Mouse (Mus musculus): ENCODE measurements around the gene D8Ertd738e. TPM values are rescaled to one million over a fixed set of nuclear protein-coding genes. Genes with fewer than 3 reads are reported as not detected.
"Not testable (repeated sequence)": the region's sequence is repeated elsewhere in the genome, so short reads cannot be mapped to it uniquely, and the experiment has no call there.

D8Ertd738e gene
- total RNA-seq (2021): 100 to 1,000 TPM; 145 to 149 TPM

DNA sequence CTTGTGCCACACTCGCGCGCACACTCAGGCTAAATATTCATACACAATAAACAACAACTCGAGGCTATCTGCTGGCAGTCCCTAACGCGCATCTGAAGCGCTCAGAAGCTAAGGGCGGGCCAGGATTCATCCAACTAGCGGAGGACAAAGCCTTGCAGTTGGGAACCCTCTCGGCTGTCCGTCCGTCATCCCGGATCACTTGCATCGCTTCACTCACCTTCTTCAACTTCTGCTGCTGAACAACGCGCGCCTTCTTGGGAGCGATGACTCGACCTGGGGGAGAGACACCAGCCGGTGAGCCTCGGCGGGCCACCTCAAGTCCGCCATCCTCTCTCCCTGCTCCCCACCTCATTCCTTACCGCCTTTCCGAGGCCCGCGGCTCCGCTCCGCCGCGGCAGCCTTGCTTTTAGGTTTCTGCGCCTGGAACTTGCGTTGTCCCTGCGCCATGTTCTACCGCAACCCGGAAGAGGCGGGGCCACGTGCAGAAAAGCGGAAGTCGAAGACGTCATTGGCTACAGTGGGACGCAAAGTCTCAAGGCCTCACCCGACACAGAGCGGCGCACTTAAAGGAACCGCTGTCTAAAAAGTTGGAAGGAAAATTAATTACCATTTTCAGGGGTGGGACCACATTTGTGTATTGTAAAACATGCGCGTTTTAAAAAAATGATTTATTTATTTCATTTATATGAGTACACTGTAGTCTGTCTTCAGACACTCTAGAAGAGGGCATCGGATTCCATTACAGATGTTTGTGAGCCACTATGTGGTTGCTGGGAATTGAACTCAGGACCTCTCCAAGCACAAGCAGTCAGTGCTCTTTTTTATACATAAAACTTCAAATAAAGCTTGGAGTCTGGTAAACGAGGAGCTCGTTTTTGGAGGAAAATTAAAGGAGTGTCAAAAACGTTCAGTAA lies at the start of gene D8Ertd738e:
Gene D8Ertd738e (minus strand): TSS at position 463 of the 914 bp plus-strand sequence.
- peak; percentile 86 to 95 for DNase-seq (ENCODE audit: low spot score in 2 of 2)
- intact Hi-C loops (cut with DNase I): no loop called here

DNA sequence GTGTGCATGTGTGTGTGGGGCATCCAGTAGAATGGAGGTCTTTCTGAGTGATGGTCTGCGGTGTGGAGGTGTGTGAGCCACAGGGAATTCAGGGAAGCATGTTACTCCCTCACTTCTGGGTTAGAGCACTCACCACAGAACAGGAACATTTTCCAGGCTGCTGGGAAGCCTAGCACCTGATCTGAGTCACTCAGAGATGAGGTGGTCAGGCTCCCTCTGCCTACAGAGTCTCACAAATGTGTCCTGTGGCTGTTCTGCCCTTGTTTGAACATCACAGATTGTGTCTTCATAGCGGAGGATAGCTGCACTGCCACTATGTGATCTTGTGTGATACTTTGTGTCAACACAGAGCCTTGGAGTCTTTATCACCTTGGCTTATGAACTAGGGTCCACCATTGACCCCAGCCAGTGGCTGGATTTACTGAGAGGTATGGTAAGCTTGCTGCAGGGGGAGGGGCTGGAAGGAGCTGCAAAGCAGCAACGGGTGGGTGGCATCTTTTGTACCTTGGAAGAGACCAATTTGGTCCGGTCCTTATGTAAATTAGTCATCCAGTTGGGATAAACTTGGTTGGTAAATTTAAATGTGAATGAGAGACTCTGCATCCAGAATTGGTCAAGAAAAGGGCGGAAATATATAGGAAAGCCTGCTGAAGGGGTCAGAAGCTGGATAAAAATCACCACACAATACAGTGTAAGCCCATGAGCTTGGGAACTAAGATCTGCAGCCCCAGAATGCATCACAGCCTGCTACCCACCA lies 47.7 kb upstream of the D8Ertd738e start:
- no peak for DNase-seq (ENCODE audit: low spot score in 2 of 2)
- intact Hi-C loops (cut with DNase I): no loop called here

DNA sequence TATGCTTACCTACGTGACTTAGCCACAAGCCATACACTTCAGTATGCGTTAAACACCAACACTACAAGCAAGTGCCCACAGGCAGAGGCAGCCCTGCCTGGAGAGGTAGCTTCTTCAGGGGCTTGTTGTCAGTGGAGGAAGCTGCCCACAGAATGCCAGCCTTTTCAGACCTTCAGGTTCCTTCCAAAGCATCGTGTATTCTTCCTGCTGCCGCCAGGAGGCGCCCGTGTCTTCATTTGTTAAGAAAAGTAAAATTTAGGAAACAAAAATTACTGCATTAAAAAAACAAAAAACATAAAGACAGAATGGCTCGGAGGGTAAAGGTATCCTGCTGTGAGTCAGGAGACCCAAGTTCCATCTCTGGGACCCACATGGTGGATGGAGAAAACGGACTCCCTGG lies 42.2 kb upstream of the D8Ertd738e start:
- peak; percentile 55 to 63 for DNase-seq (ENCODE audit: low spot score in 2 of 2)
- intact Hi-C loops (cut with DNase I): loop anchor here (1.0 kb wide), 1 partner anchor 66 kb away; no protein-coding TSS in a partner anchor

DNA sequence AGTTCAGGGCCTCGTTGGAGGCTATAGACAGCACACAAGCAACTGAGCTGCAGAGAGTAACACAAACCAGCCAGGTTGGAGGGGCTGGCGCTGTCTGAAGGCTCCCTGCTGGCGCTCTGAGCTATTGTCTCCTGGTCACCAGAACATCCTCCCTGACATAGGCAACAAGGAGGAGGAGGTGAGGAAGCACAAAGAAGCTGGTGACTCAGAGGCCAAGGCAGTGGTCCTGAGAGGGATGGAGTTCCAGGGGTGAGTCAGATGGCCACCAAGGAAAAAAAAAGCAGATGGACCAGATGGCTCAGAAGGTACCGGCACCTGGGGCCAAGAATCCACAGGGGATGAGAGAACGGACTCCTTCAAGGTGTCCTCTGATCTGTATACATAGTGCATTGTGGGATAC lies 41.6 kb upstream of the D8Ertd738e start:
- intact Hi-C loops (cut with DNase I): loop anchor here (1.0 kb wide), 1 partner anchor 66 kb away; no protein-coding TSS in a partner anchor

DNA sequence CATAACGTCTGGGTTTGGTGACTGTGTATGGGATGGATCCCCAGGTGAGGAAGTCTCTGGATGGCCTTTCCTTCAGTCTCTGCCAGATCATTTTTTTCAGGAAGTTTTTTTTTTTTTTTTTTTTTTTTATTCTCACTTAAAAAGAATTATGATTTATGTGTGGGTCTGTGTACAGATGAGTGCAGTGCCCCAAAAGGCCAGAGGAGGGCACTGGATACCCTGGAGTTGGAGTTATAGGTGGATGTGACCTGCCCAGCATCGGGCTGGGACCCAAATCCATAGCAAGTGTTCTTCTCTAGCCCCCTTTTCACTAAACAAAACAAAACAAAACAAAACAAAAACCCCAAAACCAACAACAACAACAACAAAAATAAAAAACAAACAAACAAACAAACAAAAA lies 39.4 kb upstream of the D8Ertd738e start:
- no peak for DNase-seq (ENCODE audit: low spot score in 2 of 2)
- intact Hi-C loops (cut with DNase I): no loop called here

More for the DNA sequence above, 41.6 kb upstream of the D8Ertd738e start:
- DNase-seq (ENCODE audit: low spot score in 2 of 2): no peak

DNA sequence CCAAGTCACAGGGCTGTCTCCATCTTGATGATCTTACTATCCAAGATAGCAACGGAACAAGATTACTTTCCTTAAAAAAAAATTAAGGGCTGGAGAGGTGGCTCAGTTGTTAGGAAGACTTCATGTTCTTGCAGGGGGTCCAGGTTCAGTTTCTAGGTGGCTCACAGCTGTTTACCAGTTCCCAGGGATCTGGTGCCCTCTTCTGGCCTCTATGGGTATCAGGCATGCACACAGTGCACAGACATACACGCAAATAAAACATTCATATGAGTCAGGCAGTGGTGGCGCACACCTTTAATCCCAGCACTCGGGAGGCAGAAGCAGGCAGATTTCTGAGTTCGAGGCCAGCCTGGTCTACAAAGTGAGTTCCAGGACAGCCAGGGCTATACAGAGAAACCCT lies 36.1 kb upstream of the D8Ertd738e start:
- intact Hi-C loops (cut with DNase I); DNase-seq (ENCODE audit: low spot score in 2 of 2): not testable (repeated sequence)

DNA sequence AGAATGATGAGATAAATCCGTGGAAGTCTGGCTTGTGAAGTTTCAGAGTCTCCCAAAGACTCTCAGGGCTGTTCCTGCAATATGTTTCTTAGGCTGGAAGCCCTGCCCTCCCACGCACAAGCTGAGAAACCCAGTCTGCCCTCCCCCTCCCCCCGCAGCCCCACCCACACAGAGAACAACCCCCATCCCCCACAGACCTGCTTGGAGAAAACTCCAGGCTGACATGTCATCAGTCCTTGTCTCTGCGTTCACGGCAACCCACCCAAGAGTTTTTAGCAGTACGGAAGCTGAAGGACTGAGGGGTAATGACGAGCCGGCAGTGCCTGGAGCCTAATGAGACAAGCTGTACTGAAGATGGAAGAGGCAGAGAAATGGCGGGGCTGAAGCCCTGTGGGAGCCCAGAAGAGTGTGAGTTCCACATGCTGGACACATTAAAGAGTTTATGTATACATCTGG lies 35.1 kb upstream of the D8Ertd738e start:
- intact Hi-C loops (cut with DNase I): loop anchor here (5.0 kb wide), 1 partner anchor 97 kb away; the partner anchor contains the start of gene Nanos3
- peak; percentile 22 to 60 for DNase-seq (ENCODE audit: low spot score in 2 of 2)

DNA sequence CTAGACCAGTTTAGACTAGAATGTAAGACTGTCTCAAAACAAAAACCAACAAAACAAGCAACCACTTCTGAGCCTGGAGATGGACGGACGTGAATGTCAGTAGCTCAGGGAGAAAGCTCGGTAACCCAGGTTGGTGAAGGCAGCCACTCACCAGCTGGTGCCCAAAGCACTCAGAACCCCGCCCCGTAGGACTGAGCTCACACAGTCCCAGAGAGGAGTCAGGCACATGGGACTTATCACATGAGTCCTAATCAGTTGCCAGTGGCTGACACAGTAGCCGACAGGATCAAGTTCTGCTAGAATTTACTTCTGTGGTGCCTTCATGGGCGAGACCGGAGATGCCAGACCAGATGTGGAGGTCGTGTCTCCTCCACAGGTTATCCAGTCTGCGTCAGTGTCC lies 31.3 kb upstream of the D8Ertd738e start:
- intact Hi-C loops (cut with DNase I): loop anchor here (5.0 kb wide), 1 partner anchor 93 kb away; the partner anchor contains the start of gene Nanos3
- no peak for DNase-seq (ENCODE audit: low spot score in 2 of 2)

DNA sequence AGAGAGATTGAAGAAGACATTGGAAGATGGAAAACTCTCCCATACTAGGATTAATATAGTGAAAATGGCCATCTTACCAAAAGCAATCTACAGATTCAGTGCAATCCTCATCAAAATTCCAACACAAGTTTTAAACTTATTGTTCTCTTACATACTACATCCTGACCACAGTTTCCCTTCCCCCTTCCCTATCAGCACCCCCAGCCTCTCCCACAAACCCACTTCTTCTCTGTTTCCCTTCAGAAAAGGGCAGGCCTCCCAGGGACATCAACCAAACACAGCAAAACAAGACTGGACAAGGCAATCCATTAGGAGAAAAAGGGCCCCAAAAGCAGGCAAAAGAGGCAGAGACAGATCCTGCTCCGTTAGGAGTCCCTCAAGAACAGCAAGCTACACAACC lies 26.9 kb upstream of the D8Ertd738e start:
- no peak for DNase-seq (ENCODE audit: low spot score in 2 of 2)
- intact Hi-C loops (cut with DNase I): no loop called here

DNA sequence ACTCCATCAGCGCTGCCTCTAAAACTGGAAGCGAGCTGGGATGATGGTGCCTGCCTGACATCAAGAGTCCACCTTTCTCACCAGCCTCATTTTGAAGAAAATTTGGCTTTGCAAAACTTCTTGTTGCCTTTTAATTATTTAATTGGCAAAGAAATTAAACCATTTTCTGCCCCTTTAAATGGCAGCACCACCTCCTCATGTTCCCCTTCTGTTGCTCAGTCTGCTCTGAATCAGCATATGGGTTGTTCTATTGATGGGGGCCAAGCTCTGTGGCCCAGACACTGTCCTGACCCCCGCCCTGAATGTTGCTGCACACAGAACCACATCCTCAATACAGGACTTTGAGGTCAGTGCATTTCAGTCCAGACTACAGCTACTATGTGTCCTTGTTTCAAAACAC lies 24.4 kb upstream of the D8Ertd738e start:
- no peak for DNase-seq (ENCODE audit: low spot score in 2 of 2)
- intact Hi-C loops (cut with DNase I): no loop called here

DNA sequence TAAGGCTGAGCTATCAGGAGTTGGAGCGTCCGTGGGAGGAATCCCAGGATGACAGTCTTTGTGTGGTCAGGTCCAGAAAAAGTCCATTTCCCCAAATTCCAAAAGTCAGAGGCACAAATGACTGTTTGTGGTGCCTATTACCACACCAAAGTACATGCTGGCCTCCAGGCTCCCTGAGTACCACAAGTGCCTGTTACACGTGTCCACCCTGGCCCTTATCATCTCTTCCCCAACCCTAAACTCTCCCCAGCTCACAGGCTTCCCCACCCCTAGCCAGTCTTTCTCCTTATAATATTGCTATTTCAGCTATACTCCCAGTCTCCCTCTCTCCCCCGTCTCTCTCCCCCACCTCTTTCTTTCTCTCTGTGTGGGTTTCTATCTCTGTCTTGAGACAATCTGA lies 22.8 kb upstream of the D8Ertd738e start:
- intact Hi-C loops (cut with DNase I): no loop called here
- DNase-seq (ENCODE audit: low spot score in 2 of 2): no peak

DNA sequence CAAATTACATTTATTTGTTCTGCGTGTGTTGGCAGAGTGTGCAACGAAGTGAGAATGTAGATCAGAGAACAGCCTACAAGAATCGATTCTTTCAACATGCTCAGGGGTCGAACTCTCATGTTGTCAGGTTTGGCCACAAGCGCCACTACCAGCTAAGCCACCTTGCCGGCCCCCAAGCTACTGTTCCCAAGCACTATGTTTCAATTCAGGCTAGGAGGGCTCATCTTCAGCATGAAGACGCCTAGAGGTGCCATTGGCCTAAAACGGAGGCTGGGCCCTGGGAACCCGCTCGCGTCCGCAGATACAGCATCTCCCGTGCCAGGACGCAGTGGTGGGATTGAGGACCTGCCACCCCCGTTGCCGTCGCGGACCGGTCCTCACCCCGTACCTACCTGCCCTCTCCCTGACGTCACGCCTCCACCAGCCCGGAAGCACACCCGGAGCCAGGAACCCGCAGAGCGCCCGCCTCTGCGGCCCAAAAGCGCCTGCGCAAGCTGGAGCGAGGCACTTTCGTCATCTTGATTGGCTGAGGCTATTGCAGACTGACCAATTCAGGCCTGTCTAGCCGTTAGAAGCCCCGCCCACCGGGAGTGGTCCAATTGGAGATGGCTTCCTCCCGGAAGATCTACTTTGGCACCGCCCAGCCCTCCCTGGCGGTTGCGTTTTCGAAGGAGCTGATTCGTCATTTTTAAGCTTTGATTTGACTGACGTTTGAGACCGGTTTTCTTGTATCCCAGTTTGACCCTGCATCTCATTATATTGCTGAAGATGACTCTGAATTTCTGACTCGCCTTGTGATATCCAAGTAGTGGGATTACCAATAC lies 20.6 kb upstream of the D8Ertd738e start, which contains the start of gene Ccdc130:
Gene Ccdc130 (minus strand): TSS at position 431 of the 824 bp plus-strand sequence.
- intact Hi-C loops (cut with DNase I): no loop called here
- peak; percentile 100 for DNase-seq (ENCODE audit: low spot score in 2 of 2)

DNA sequence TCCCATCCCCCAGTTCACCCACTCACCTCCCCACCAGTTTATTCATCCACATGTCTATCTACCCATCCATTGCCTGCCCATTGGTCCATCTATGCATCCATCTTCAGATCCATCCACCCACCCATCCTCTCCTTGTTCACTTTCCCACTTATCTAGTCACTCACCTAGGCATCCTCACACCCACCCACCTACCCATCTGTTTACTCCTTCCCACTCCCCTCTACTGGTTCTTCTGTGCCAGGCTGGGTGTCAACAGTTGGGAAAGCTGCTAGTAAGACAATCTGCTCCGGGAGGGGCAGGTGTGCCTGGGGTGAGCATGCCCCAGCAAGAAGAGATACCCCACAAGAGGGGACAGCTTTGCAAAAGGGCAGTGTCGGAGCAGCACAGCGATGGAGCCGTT lies 11.6 kb upstream of the D8Ertd738e start:
- DNase-seq (ENCODE audit: low spot score in 2 of 2): peak in 1 of 2 experiments; percentile 38
- intact Hi-C loops (cut with DNase I): no loop called here

DNA sequence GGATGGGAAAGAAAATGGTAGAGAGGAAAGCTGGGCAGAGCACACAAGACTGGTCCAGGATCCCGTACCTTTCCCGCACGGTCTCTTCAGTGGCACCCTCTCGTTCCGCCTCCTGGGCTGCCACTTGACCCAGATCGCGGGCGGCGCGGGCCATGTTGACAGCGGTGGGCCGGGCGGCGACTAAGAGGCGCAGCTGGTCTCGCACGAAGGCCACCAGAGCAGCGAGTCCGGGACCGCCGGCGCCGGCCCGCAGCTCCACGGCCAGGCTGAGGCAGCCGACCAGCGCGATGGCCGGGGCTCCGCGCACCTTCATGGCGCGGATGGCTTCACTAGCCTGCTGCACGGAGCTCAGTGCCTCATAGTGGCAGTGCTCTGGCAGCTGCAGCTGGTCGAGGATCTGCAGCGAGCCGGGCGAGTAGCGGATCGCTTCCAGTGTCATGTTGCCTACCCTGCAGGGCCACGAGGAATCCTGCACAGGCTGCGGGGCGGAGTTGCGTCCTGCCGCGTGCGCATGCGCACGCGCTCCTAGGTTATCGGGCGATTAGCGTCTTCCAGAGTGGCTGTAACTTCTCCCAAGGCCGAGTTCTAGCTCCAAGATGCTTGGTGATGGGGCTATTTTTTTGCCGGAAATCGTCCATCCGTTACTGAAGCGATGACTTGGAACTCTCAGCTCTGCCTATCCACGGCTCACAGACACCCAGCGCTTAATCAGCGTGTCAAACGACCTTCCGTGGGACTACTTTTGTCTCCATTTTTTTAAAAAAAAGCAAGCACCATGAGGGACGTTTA lies 7.5 kb upstream of the D8Ertd738e start, which contains the start of gene Mri1:
Gene Mri1 (minus strand): TSS at position 505 of the 789 bp plus-strand sequence.
- intact Hi-C loops (cut with DNase I): no loop called here

DNA sequence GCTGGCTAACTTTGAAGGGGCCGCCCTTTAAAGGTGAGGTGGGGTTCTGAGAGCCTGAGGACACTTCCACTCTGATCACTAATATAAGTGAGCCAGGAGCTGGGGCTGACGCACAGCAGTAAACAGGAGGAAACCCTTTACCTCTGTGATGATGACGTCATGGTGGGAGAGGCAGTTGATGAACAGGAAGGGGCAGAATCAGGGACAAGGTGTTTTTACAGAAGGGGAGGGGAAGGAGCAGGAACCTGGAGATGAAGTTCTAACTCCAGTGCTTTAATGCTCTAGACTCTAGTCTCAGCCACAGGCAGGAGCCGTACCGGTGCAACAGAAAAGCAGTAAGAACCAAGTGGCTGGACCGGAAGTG lies 6.9 kb upstream of the D8Ertd738e start:
- peak; percentile 41 to 53 for DNase-seq (ENCODE audit: low spot score in 2 of 2)
- intact Hi-C loops (cut with DNase I): no loop called here

More for the DNA sequence above, 7.5 kb upstream of the D8Ertd738e start, which contains the start of gene Mri1:
- peak; percentile 83 to 86 for DNase-seq (ENCODE audit: low spot score in 2 of 2)

DNA sequence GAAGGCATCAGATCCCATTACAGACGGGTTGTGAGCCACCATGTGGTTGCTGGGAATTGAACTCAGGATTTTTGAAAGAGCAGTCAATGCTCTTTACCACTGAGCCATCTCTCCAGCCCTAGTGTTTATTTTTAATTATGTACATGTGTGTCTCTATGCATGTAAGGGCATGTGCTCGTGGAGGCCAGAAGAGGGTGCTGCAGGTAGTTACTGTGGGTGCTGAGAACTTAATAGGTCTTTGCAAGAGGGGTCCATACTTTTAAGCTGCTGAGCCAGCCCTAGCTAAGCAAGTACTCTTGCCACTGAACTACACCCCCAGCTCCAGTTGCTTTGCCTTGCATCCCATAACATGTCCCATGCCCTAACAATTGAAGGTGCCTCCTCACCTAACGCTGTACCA lies 6.3 kb upstream of the D8Ertd738e start:
- intact Hi-C loops (cut with DNase I): no loop called here
- DNase-seq (ENCODE audit: low spot score in 2 of 2): no peak

DNA sequence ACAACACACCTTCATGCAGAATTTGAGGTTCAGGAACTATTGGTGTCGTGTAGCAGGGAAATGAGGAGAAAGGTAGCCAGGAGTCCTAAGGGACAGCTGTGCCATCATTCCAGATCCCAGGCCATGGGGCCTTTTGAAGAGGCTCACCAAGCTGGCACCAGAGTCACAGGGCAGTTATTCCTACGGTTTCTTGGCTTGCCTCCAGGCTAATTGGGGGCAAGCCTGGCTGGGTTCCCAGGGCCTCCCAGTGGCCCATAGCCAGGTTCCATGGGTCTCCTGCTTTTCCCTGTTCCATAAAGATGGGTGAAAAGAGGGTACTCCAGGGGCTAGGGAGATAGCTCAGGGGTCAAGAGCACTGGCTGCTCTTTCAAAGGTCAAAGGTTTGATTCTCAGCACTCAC lies 7.7 kb downstream of the D8Ertd738e start:
- intact Hi-C loops (cut with DNase I): no loop called here
- no peak for DNase-seq (ENCODE audit: low spot score in 2 of 2)

DNA sequence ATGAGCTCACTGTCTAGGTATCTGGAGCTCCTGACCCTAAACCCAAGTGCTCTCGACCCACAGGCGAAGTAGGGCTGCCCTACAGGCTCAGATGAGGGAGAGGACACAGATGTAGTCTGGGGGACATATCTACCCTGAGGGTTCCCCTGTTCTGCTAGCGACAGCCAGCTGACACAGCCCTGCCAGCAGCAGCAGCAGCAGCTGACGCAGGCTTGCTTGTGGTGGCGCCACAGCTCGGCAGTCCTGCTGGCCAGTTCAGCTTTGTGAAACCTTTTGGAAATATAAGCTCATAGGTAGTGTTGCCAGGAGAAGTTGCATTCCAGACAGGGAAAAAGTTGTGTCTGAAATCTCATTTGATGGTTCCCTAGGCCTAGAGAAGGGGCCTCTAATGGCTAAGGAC lies 8.4 kb downstream of the D8Ertd738e start:
- no peak for DNase-seq (ENCODE audit: low spot score in 2 of 2)
- intact Hi-C loops (cut with DNase I): no loop called here

All from left cerebral cortex, postnatal 25 days (tissue).